Mouse (Mus musculus): ENCODE measurements around the gene Cdkn1a. TPM values are rescaled to one million over a fixed set of nuclear protein-coding genes. Genes with fewer than 3 reads are reported as not detected.

Gene Cdkn1a
- polyA plus RNA-seq, 1 experiment: 197 TPM

- TF ChIP-seq CTCF (IDR thresholded peaks at IDR 0.05; ENCODE audit: low read depth, low read length) (peak; percentile 65), POLR2A (IDR thresholded peaks at IDR 0.05; ENCODE audit: borderline replicate concordance, low read depth, low read length) (no peak)
- Histone ChIP-seq H3K27ac (ENCODE audit: insufficient read depth, low read depth, low read length) (no peak overlapping the region), H3K4me3 (ENCODE audit: insufficient read depth, low read length) (no peak overlapping the region)
These were observed 41.8 kb upstream of the Cdkn1a start for GRCm38 (mm10) chr17:29048748-29049507.

GRCm38 (mm10) chr17:29049508-29049889 lies 41.3 kb upstream of the Cdkn1a start:
- TF ChIP-seq CTCF (IDR thresholded peaks at IDR 0.05; ENCODE audit: low read depth, low read length): no peak
- TF ChIP-seq POLR2A (IDR thresholded peaks at IDR 0.05; ENCODE audit: borderline replicate concordance, low read depth, low read length): no peak
- Histone ChIP-seq H3K27ac (ENCODE audit: insufficient read depth, low read depth, low read length) (no peak overlapping the region), H3K4me1 (ENCODE audit: control insufficient read depth, insufficient read depth, low read length) (peaks cover 20% of the 10 kb centered on the region), H3K4me3 (ENCODE audit: insufficient read depth, low read length) (no peak overlapping the region)

More at GRCm38 (mm10) chr17:29048748-29049507, 41.8 kb upstream of the Cdkn1a start:
- H3K4me1 ChIP-seq (ENCODE audit: control insufficient read depth, insufficient read depth, low read length): peaks cover 15% of the 10 kb centered on the region

GRCm38 (mm10) chr17:29049923-29050322 lies 40.9 kb upstream of the Cdkn1a start:
- Histone ChIP-seq H3K4me1 (ENCODE audit: control insufficient read depth, insufficient read depth, low read length) (peaks cover 22% of the 10 kb centered on the region), H3K4me3 (ENCODE audit: insufficient read depth, low read length) (no peak overlapping the region), H3K27ac (ENCODE audit: insufficient read depth, low read depth, low read length) (no peak overlapping the region)
- TF ChIP-seq POLR2A (IDR thresholded peaks at IDR 0.05; ENCODE audit: borderline replicate concordance, low read depth, low read length) (no peak), CTCF (IDR thresholded peaks at IDR 0.05; ENCODE audit: low read depth, low read length) (no peak)

- no peak for TF ChIP-seq CTCF (IDR thresholded peaks at IDR 0.05; ENCODE audit: low read depth, low read length)
- TF ChIP-seq POLR2A (IDR thresholded peaks at IDR 0.05; ENCODE audit: borderline replicate concordance, low read depth, low read length): no peak
- no peak overlapping the region for H3K27ac ChIP-seq (ENCODE audit: insufficient read depth, low read depth, low read length)
- H3K4me3 ChIP-seq (ENCODE audit: insufficient read depth, low read length): no peak overlapping the region
- peaks cover 22% of the 10 kb centered on the region for H3K4me1 ChIP-seq (ENCODE audit: control insufficient read depth, insufficient read depth, low read length)
These were observed 40.0 kb upstream of the Cdkn1a start for GRCm38 (mm10) chr17:29050791-29051190.

GRCm38 (mm10) chr17:29053067-29053466 lies 37.7 kb upstream of the Cdkn1a start:
- Histone ChIP-seq H3K4me1 (ENCODE audit: control insufficient read depth, insufficient read depth, low read length) (peaks cover 24% of the 10 kb centered on the region), H3K27ac (ENCODE audit: insufficient read depth, low read depth, low read length) (no peak overlapping the region), H3K4me3 (ENCODE audit: insufficient read depth, low read length) (no peak overlapping the region)
- TF ChIP-seq POLR2A (IDR thresholded peaks at IDR 0.05; ENCODE audit: borderline replicate concordance, low read depth, low read length) (no peak), CTCF (IDR thresholded peaks at IDR 0.05; ENCODE audit: low read depth, low read length) (no peak)

- peaks cover 24% of the 10 kb centered on the region for H3K4me1 ChIP-seq (ENCODE audit: control insufficient read depth, insufficient read depth, low read length)
- TF ChIP-seq CTCF (IDR thresholded peaks at IDR 0.05; ENCODE audit: low read depth, low read length) (no peak), POLR2A (IDR thresholded peaks at IDR 0.05; ENCODE audit: borderline replicate concordance, low read depth, low read length) (no peak)
- peak overlapping the region; percentile 57 for H3K27ac ChIP-seq (ENCODE audit: insufficient read depth, low read depth, low read length)
- no peak overlapping the region for H3K4me3 ChIP-seq (ENCODE audit: insufficient read depth, low read length)
These were observed 36.9 kb upstream of the Cdkn1a start for GRCm38 (mm10) chr17:29053841-29054240.

- TF ChIP-seq CTCF (IDR thresholded peaks at IDR 0.05; ENCODE audit: low read depth, low read length) (no peak), POLR2A (IDR thresholded peaks at IDR 0.05; ENCODE audit: borderline replicate concordance, low read depth, low read length) (no peak)
- Histone ChIP-seq H3K4me3 (ENCODE audit: insufficient read depth, low read length) (no peak overlapping the region), H3K27ac (ENCODE audit: insufficient read depth, low read depth, low read length) (peak overlapping the region; percentile 57), H3K4me1 (ENCODE audit: control insufficient read depth, insufficient read depth, low read length) (peaks cover 24% of the 10 kb centered on the region)
These were observed 36.3 kb upstream of the Cdkn1a start for GRCm38 (mm10) chr17:29054429-29054828.

GRCm38 (mm10) chr17:29055586-29055985 lies 35.2 kb upstream of the Cdkn1a start:
- TF ChIP-seq POLR2A (IDR thresholded peaks at IDR 0.05; ENCODE audit: borderline replicate concordance, low read depth, low read length) (no peak), CTCF (IDR thresholded peaks at IDR 0.05; ENCODE audit: low read depth, low read length) (no peak)
- Histone ChIP-seq H3K4me1 (ENCODE audit: control insufficient read depth, insufficient read depth, low read length) (peaks cover 20% of the 10 kb centered on the region), H3K4me3 (ENCODE audit: insufficient read depth, low read length) (no peak overlapping the region), H3K27ac (ENCODE audit: insufficient read depth, low read depth, low read length) (no peak overlapping the region)

GRCm38 (mm10) chr17:29056207-29056606 lies 34.6 kb upstream of the Cdkn1a start:
- Histone ChIP-seq H3K4me3 (ENCODE audit: insufficient read depth, low read length) (no peak overlapping the region), H3K27ac (ENCODE audit: insufficient read depth, low read depth, low read length) (no peak overlapping the region), H3K4me1 (ENCODE audit: control insufficient read depth, insufficient read depth, low read length) (peaks cover 19% of the 10 kb centered on the region)
- TF ChIP-seq CTCF (IDR thresholded peaks at IDR 0.05; ENCODE audit: low read depth, low read length) (no peak), POLR2A (IDR thresholded peaks at IDR 0.05; ENCODE audit: borderline replicate concordance, low read depth, low read length) (no peak)

- Histone ChIP-seq H3K4me1 (ENCODE audit: control insufficient read depth, insufficient read depth, low read length) (peaks cover 18% of the 10 kb centered on the region), H3K4me3 (ENCODE audit: insufficient read depth, low read length) (no peak overlapping the region), H3K27ac (ENCODE audit: insufficient read depth, low read depth, low read length) (no peak overlapping the region)
These were observed 34.1 kb upstream of the Cdkn1a start for GRCm38 (mm10) chr17:29056699-29057151.

More at GRCm38 (mm10) chr17:29056699-29057151, 34.1 kb upstream of the Cdkn1a start:
- TF ChIP-seq CTCF (IDR thresholded peaks at IDR 0.05; ENCODE audit: low read depth, low read length): no peak
- no peak for TF ChIP-seq POLR2A (IDR thresholded peaks at IDR 0.05; ENCODE audit: borderline replicate concordance, low read depth, low read length)
